Mouse (Mus musculus) retina, embryonic 14.5 days (tissue): ENCODE data around the gene Ets1.

ENCODE experiments used
- DNase-seq: peaks from one replicate; pipeline ENCODE4 v3.0.0-alpha.2; 2015; ENCODE audit warnings: low spot score

Gene Ets1

GRCm38 (mm10) chr9:32730656-32731590, 94.9 kb downstream of the Ets1 start:
- no peak for DNase-seq

- no peak for DNase-seq
Measured at GRCm38 (mm10) chr9:32731787-32732186, 95.8 kb downstream of the Ets1 start.

GRCm38 (mm10) chr9:32735071-32735470, 99.0 kb downstream of the Ets1 start:
- no peak for DNase-seq

- DNase-seq, result no peak
Measured at GRCm38 (mm10) chr9:32736051-32736450, 100.0 kb downstream of the Ets1 start.

GRCm38 (mm10) chr9:32739988-32740387, 104.0 kb downstream of the Ets1 start:
- no peak for DNase-seq

- no peak for DNase-seq
Measured at GRCm38 (mm10) chr9:32740751-32741387, 104.8 kb downstream of the Ets1 start.

GRCm38 (mm10) chr9:32741681-32742080, 105.7 kb downstream of the Ets1 start:
- DNase-seq, result no peak

GRCm38 (mm10) chr9:32743157-32743556, 107.1 kb downstream of the Ets1 start:
- DNase-seq, result no peak

- DNase-seq, result no peak
Measured at GRCm38 (mm10) chr9:32743642-32744161, 107.7 kb downstream of the Ets1 start.

- no peak for DNase-seq
Measured at GRCm38 (mm10) chr9:32744288-32744687, 108.3 kb downstream of the Ets1 start.

- no peak for DNase-seq
Measured at GRCm38 (mm10) chr9:32745079-32745763, 109.2 kb downstream of the Ets1 start.

- DNase-seq, result no peak
Measured at GRCm38 (mm10) chr9:32745998-32746397, 110.0 kb downstream of the Ets1 start.

- DNase-seq, result no peak
Measured at GRCm38 (mm10) chr9:32746615-32747014, 110.6 kb downstream of the Ets1 start.

- no peak for DNase-seq
Measured at GRCm38 (mm10) chr9:32747624-32748023, 111.6 kb downstream of the Ets1 start.

GRCm38 (mm10) chr9:32748552-32748951, 112.5 kb downstream of the Ets1 start:
- no peak for DNase-seq

- DNase-seq, result no peak
Measured at GRCm38 (mm10) chr9:32749721-32750480, 113.9 kb downstream of the Ets1 start.

GRCm38 (mm10) chr9:32752602-32753001, 116.6 kb downstream of the Ets1 start:
- DNase-seq, result no peak

- DNase-seq, result no peak
Measured at GRCm38 (mm10) chr9:32754311-32754710, 118.3 kb downstream of the Ets1 start.

- no peak for DNase-seq
Measured at GRCm38 (mm10) chr9:32756002-32756401, 120.0 kb downstream of the Ets1 start.

- DNase-seq, result no peak
Measured at GRCm38 (mm10) chr9:32758280-32758905, 122.4 kb downstream of the Ets1 start.

GRCm38 (mm10) chr9:32760649-32761157, 124.7 kb downstream of the Ets1 start:
- DNase-seq, result no peak
